Mouse (Mus musculus): ENCODE results near the gene Fgfr2.
A peak's percentile ranks its signal among the peaks of the same experiment; 100 is the strongest.
"Not testable (repeated sequence)": the region's sequence is repeated elsewhere in the genome, so short reads cannot be mapped to it uniquely, and the experiment has no call there.

The Fgfr2 gene

DNA sequence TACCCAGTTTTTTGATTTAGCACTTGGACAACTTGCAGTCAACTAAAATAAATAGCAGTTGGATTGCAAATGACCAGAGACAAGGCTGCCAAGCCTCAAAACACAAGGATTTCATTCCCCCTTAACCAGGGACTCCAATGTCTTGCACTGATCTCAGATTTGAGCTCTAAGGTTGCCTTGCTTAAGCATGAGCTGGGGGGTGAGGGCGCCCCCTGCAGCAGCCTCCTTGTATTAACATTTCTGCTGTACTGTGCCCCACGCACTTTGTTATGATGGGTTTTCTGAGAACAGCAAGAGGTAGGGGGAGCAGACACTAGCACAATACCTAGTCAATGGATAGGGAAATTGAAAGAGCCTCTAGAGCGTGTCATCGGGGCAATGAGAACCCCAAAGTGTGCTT, 615.8 kb downstream of the Fgfr2 start:
- Histone ChIP-seq H3K36me3 (ENCODE audit: insufficient read depth, low read length) (no peaks in the 10 kb centered on the region), H3K27me3 (ENCODE audit: insufficient read depth, low read length) (peaks cover 11% of the 10 kb centered on the region), H3K4me1 (replicated peaks; ENCODE audit: low read depth, low read length) (no peaks in the 10 kb centered on the region), H3K9me3 (ENCODE audit: low read length) (no peaks in the 10 kb centered on the region), H3K4me3 (replicated peaks; ENCODE audit: low read length) (no peak overlapping the region)
- TF ChIP-seq CTCF (conservative IDR thresholded peaks at IDR 0.05; ENCODE audit: low read length) = peak; percentile 62
- no peak for TF ChIP-seq NANOG (IDR thresholded peaks at IDR 0.05; ENCODE audit: borderline replicate concordance, low read length)

DNA sequence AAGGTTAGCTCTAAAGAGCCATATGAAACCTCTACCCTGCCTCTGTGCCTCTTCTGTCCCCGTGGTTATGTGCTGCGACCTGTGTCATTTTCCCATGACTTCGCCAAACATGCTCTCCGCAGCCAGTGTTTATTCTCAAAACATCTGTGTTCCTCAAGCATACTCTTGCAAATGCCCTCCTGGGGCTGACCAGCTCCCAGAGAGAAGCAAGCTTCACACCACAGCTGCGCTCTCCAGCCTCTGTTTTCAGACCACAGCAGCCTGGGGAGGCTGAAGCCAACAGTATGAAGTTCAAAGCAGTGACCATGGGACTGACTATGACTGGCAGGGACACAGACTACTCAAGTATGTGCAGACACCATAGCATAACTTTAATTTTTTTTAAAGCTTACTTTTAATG, 616.9 kb downstream of the Fgfr2 start:
- peaks cover 4% of the 10 kb centered on the region; the same call in 1 of the 2 replicates for H3K27me3 ChIP-seq (ENCODE audit: insufficient read depth, low read length)
- no peaks in the 10 kb centered on the region for H3K36me3 ChIP-seq (ENCODE audit: insufficient read depth, low read length)
- TF ChIP-seq NANOG (IDR thresholded peaks at IDR 0.05; ENCODE audit: borderline replicate concordance, low read length) = no peak
- no peak for TF ChIP-seq POU5F1 (IDR thresholded peaks at IDR 0.05; ENCODE audit: borderline replicate concordance, low read length)
- TF ChIP-seq CTCF (conservative IDR thresholded peaks at IDR 0.05; ENCODE audit: low read length) = no peak
- H3K4me1 ChIP-seq (replicated peaks; ENCODE audit: low read depth, low read length) = no peaks in the 10 kb centered on the region
- no peaks in the 10 kb centered on the region for H3K9me3 ChIP-seq (ENCODE audit: low read length)
- no peak overlapping the region for H3K4me3 ChIP-seq (replicated peaks; ENCODE audit: low read length)

DNA sequence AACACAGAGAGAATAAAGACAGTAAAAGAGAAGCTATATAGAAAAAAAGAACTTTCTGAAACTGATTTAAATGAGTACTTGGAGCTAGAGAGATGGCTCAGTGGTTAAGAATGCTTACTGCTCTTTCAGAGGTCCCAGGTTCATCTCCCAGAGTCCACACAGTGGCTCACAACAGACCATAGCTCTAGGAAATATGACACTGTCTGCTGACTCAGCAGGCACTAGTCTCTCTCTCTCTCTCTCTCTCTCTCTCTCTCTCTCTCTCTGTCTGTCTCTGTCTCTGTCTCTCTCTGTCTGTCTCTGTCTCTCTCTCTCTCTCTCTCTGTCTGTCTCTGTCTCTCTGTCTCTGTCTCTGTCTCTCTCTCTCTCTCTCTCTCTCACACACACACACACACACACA, 620.7 kb downstream of the Fgfr2 start:
- H3K4me3 ChIP-seq (replicated peaks; ENCODE audit: low read length); H3K36me3 ChIP-seq (ENCODE audit: insufficient read depth, low read length); H3K9me3 ChIP-seq (ENCODE audit: low read length); H3K4me1 ChIP-seq (replicated peaks; ENCODE audit: low read depth, low read length): not testable (repeated sequence)
- H3K27me3 ChIP-seq (ENCODE audit: insufficient read depth, low read length) = peaks cover 15% of the 10 kb centered on the region

DNA sequence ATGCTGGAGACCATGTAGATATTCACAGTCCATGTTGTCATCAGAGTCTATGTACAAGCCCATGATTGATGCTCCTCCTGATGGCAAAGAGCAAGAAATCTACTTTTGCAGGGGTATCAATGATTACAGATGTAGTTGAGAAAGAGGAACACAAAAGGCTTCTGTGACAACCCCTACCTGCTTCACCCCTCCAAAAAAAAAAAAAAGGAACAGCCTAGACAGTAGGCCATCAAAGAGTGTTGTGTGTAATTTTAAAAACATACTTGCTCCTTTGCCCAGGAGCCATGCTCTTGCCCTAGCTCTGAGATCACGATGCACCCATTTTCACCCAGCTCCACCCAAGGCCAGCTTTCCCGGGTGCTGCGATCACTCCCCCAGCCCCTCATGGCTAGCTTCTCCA, 626.0 kb downstream of the Fgfr2 start:
- Histone ChIP-seq H3K4me3 (replicated peaks; ENCODE audit: low read length) (no peak overlapping the region), H3K27me3 (ENCODE audit: insufficient read depth, low read length) (peaks cover 25% of the 10 kb centered on the region), H3K4me1 (replicated peaks; ENCODE audit: low read depth, low read length) (no peaks in the 10 kb centered on the region), H3K36me3 (ENCODE audit: insufficient read depth, low read length) (no peaks in the 10 kb centered on the region), H3K9me3 (ENCODE audit: low read length) (no peaks in the 10 kb centered on the region)
- TF ChIP-seq NANOG (IDR thresholded peaks at IDR 0.05; ENCODE audit: borderline replicate concordance, low read length) (no peak), CTCF (conservative IDR thresholded peaks at IDR 0.05; ENCODE audit: low read length) (no peak), POU5F1 (IDR thresholded peaks at IDR 0.05; ENCODE audit: borderline replicate concordance, low read length) (no peak)

DNA sequence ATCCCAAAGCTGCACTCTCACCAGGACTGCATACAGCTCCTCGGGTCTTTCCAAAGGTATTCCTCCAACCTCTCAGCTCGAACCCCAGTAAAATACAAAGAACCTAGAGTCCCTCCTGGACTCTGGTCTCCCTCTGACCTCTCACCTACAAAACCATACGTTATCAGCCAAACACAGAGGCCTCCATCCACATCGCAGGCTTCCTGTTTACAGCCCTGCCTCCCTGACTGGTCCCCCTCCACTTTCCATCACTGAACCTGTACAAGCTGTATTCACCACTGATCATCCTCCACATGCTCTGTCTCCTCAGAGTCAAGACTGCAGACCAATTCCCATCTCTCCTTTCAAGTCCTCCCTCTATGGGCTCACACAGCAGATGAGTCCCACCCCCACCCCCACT, 628.9 kb downstream of the Fgfr2 start:
- Histone ChIP-seq H3K4me3 (replicated peaks; ENCODE audit: low read length) (no peak overlapping the region), H3K4me1 (replicated peaks; ENCODE audit: low read depth, low read length) (no peaks in the 10 kb centered on the region), H3K9me3 (ENCODE audit: low read length) (no peaks in the 10 kb centered on the region), H3K27me3 (ENCODE audit: insufficient read depth, low read length) (peaks cover 26% of the 10 kb centered on the region; the same call in 1 of the 2 replicates), H3K36me3 (ENCODE audit: insufficient read depth, low read length) (no peaks in the 10 kb centered on the region)
- TF ChIP-seq NANOG (IDR thresholded peaks at IDR 0.05; ENCODE audit: borderline replicate concordance, low read length) = no peak
- TF ChIP-seq CTCF (conservative IDR thresholded peaks at IDR 0.05; ENCODE audit: low read length) = no peak
- TF ChIP-seq POU5F1 (IDR thresholded peaks at IDR 0.05; ENCODE audit: borderline replicate concordance, low read length) = no peak

DNA sequence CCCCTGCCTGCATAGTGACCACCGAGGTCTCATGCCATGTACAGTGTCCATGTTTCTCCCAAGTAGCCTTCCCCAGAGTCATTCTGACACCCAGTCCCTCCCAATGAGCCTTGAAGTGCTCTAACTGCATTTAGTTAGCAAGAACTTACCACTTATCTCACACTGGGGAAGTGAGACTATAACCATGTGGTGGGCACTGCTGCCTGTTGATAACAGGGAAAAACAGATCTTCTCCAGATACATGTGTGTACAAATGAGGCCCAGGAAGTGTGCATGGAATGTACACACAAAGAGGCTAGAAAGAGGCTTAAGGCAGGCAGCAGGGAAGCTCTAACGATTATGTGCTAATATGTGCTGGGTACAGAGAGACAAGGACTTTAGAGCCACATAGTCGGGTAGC, 629.5 kb downstream of the Fgfr2 start:
- TF ChIP-seq NANOG (IDR thresholded peaks at IDR 0.05; ENCODE audit: borderline replicate concordance, low read length) = no peak
- no peak for TF ChIP-seq CTCF (conservative IDR thresholded peaks at IDR 0.05; ENCODE audit: low read length)
- no peak for TF ChIP-seq POU5F1 (IDR thresholded peaks at IDR 0.05; ENCODE audit: borderline replicate concordance, low read length)

DNA sequence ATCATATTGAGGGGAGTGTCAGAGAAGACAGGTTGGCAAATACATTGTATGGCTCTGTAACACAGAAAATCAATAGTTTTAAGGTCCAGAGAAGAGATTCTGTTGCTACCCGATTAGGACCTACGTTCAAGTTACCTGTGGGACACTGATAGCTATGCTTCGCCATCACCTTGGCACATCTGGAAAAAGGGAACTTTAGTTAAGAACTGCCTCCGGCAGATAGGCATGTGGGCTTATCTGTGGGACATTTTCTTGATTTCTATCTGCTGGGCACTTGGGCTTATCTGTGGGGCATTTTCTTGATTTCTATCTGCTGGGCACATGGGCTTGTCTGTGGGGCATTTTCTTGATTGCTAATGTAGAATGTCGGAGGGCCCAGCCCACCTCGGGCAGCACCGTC, 631.2 kb downstream of the Fgfr2 start:
- H3K4me1 ChIP-seq (replicated peaks; ENCODE audit: low read depth, low read length) = no peaks in the 10 kb centered on the region
- H3K27me3 ChIP-seq (ENCODE audit: insufficient read depth, low read length) = peaks cover 28% of the 10 kb centered on the region
- H3K4me3 ChIP-seq (replicated peaks; ENCODE audit: low read length) = no peak overlapping the region
- H3K9me3 ChIP-seq (ENCODE audit: low read length) = no peaks in the 10 kb centered on the region
- no peak for TF ChIP-seq POU5F1 (IDR thresholded peaks at IDR 0.05; ENCODE audit: borderline replicate concordance, low read length)
- no peak for TF ChIP-seq CTCF (conservative IDR thresholded peaks at IDR 0.05; ENCODE audit: low read length)
- TF ChIP-seq NANOG (IDR thresholded peaks at IDR 0.05; ENCODE audit: borderline replicate concordance, low read length) = no peak
- no peaks in the 10 kb centered on the region for H3K36me3 ChIP-seq (ENCODE audit: insufficient read depth, low read length)

More for the DNA sequence above, 629.5 kb downstream of the Fgfr2 start:
- peaks cover 29% of the 10 kb centered on the region for H3K27me3 ChIP-seq (ENCODE audit: insufficient read depth, low read length)
- H3K9me3 ChIP-seq (ENCODE audit: low read length) = no peaks in the 10 kb centered on the region
- no peaks in the 10 kb centered on the region for H3K4me1 ChIP-seq (replicated peaks; ENCODE audit: low read depth, low read length)
- no peaks in the 10 kb centered on the region for H3K36me3 ChIP-seq (ENCODE audit: insufficient read depth, low read length)
- no peak overlapping the region for H3K4me3 ChIP-seq (replicated peaks; ENCODE audit: low read length)

DNA sequence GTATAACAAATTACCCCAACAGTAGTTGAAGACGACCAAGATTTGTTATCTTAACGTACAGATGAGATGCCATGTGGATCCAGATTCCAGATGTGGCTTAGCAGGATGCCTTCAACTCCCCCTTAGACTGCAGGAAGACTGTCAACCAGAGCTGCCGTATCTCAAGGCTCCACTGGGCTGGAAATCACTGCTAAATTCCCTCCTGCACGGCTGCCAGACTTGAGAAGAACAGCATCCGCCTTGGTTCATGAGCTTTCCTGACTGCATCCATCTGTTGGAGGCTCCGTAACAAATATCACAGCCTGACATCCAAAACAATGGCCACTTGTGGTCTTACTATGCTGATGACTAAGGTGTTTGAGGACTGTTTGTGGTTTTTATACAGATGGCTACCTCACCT, 635.8 kb downstream of the Fgfr2 start:
- Histone ChIP-seq H3K36me3 (ENCODE audit: insufficient read depth, low read length) (no peaks in the 10 kb centered on the region), H3K4me3 (replicated peaks; ENCODE audit: low read length) (no peak overlapping the region), H3K27me3 (ENCODE audit: insufficient read depth, low read length) (peaks cover 23% of the 10 kb centered on the region), H3K9me3 (ENCODE audit: low read length) (no peaks in the 10 kb centered on the region), H3K4me1 (replicated peaks; ENCODE audit: low read depth, low read length) (peaks cover 7% of the 10 kb centered on the region)
- TF ChIP-seq NANOG (IDR thresholded peaks at IDR 0.05; ENCODE audit: borderline replicate concordance, low read length) = no peak
- TF ChIP-seq POU5F1 (IDR thresholded peaks at IDR 0.05; ENCODE audit: borderline replicate concordance, low read length) = no peak
- no peak for TF ChIP-seq CTCF (conservative IDR thresholded peaks at IDR 0.05; ENCODE audit: low read length)

DNA sequence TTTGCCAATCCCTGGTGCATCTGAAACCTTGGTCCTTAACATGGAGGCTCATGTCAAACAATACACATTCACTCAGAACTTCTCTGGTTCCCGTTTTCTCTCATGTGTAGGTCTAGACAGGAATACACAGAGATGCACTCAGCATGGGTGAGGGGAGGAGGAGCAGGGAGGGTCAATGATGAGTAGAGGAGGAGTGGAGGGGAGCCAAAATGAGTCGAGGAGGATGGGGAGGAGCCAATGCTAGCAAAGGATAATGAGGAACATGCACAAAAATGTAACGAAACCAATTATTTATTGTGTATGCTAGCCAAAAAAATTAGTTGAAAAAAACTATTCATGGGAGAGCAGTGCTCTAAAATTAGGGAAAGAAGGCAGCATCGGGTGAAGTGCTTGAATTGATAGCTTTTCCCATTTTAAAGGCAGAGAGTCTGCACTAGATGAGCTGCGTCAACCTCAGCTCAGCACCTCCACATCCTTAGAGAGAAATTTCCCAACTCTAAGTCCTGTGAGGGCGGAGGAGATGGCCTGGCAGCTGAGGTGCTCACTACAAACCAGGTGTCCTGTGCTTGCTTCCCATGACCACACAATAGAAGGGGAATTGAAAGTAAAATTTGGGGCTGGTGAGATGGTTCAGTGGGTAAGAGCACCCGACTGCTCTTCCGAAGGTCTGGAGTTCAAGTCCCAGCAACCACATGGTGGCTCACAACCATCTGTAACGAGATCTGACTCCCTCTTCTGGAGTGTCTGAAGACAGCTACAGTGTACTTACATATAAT, 636.6 kb downstream of the Fgfr2 start:
- no peaks in the 10 kb centered on the region for H3K9me3 ChIP-seq (ENCODE audit: low read length)
- no peaks in the 10 kb centered on the region for H3K36me3 ChIP-seq (ENCODE audit: insufficient read depth, low read length)
- peaks cover 7% of the 10 kb centered on the region for H3K4me1 ChIP-seq (replicated peaks; ENCODE audit: low read depth, low read length)
- TF ChIP-seq NANOG (IDR thresholded peaks at IDR 0.05; ENCODE audit: borderline replicate concordance, low read length) = no peak
- TF ChIP-seq CTCF (conservative IDR thresholded peaks at IDR 0.05; ENCODE audit: low read length) = no peak
- TF ChIP-seq POU5F1 (IDR thresholded peaks at IDR 0.05; ENCODE audit: borderline replicate concordance, low read length) = no peak
- H3K4me3 ChIP-seq (replicated peaks; ENCODE audit: low read length) = no peak overlapping the region
- H3K27me3 ChIP-seq (ENCODE audit: insufficient read depth, low read length) = peaks cover 22% of the 10 kb centered on the region

Measured in E14TG2a.4 (cell line).